In genomic region chr17:72522381-72522780, GRCm38 (mm10) we compare ENCODE assay signal across 7 mouse cellular contexts.
DNase-seq lines count a peak whose midpoint lies in the region; ATAC-seq and TF ChIP-seq lines count a peak whose summit lies in the region.

No protein-coding gene starts in this region.

- H3K9ac ChIP-seq in lung, embryonic 14.5 days = no peak overlapping the region

- TF ChIP-seq CTCF in E14TG2a.4 (conservative IDR thresholded peaks at IDR 0.05; ENCODE audit: low read length) = peak; percentile 90
- TF ChIP-seq CTCF in gastrocnemius, adult 2 months (IDR thresholded peaks at IDR 0.05) = peak; percentile 79
- peak; percentile 75 for TF ChIP-seq CTCF in lung, embryonic 14.5 days (IDR thresholded peaks at IDR 0.05; ENCODE audit: low read depth)

- peak; percentile 48 for DNase-seq in MN1 (ENCODE audit: low spot score)
- peak; percentile 80 to 87 for DNase-seq in cerebellum, postnatal 14 days
- DNase-seq in gastrocnemius, adult 2 months = peak; percentile 46
- DNase-seq in kidney, postnatal 4 days = peak; percentile 65 to 70
- DNase-seq in lung, embryonic 14.5 days = peak; percentile 82
- peak; percentile 76 to 81 for DNase-seq in right cerebral cortex, postnatal 10 days (ENCODE audit: low spot score in 2 of 2)

- H3K36me3 ChIP-seq in E14TG2a.4 (ENCODE audit: insufficient read depth, low read length) = no peaks in the 10 kb centered on the region
- no peaks in the 10 kb centered on the region for H3K36me3 ChIP-seq in lung, embryonic 14.5 days (ENCODE audit: insufficient read depth)

- ATAC-seq in lung, embryonic 14.5 days (ENCODE audit: insufficient read depth) = peak; percentile 35; the same call in 1 of the 2 replicates

- no peak overlapping the region for H3K4me2 ChIP-seq in lung, embryonic 14.5 days

- H3K27me3 ChIP-seq in E14TG2a.4 (ENCODE audit: insufficient read depth, low read length) = no peaks in the 10 kb centered on the region
- no peaks in the 10 kb centered on the region for H3K27me3 ChIP-seq in lung, embryonic 14.5 days (ENCODE audit: insufficient read depth, low read length)

- 0 out of 2 replicates have a peak overlapping the region, but pooled peaks have one; percentile 20 for H3K4me3 ChIP-seq in E14TG2a.4 (replicated peaks; ENCODE audit: low read length)
- no peak overlapping the region for H3K4me3 ChIP-seq in gastrocnemius, adult 2 months
- H3K4me3 ChIP-seq in lung, embryonic 14.5 days (ENCODE audit: low read depth, low read length) = no peak overlapping the region

- H3K9me3 ChIP-seq in E14TG2a.4 (ENCODE audit: low read length) = no peaks in the 10 kb centered on the region
- no peaks in the 10 kb centered on the region for H3K9me3 ChIP-seq in lung, embryonic 14.5 days (ENCODE audit: low read depth, low read length)

- H3K27ac ChIP-seq in gastrocnemius, adult 2 months = no peak overlapping the region
- H3K27ac ChIP-seq in lung, embryonic 14.5 days (ENCODE audit: low read depth) = no peak overlapping the region

- WGBS in lung, embryonic 14.5 days = 8% methylated on average over 4 of the region's 4 CpGs

- intact Hi-C loops in gastrocnemius, adult 2 months (cut with DNase I) = loop anchor here (10.0 kb wide), 2 partner anchors 158 to 558 kb away; no protein-coding TSS in a partner anchor

- H3K4me1 ChIP-seq in E14TG2a.4 (replicated peaks; ENCODE audit: low read depth, low read length) = peaks cover 22% of the 10 kb centered on the region
- H3K4me1 ChIP-seq in lung, embryonic 14.5 days (ENCODE audit: insufficient read depth) = no peaks in the 10 kb centered on the region
